Mouse (Mus musculus) lung, embryonic 16.5 days (tissue): ENCODE measurements around the gene Mthfd2. TPM values are rescaled to one million over a fixed set of nuclear protein-coding genes. Genes with fewer than 3 reads are reported as not detected.

Experiments
- ATAC-seq: fragments of 200-750 bp; cut with Nextera tagmentation; 2 replicates; pipeline ENCODE4 v1.8.0; 2017; ENCODE audit warnings: low read depth, mild to moderate bottlenecking, moderate library complexity
- H3K27ac ChIP-seq: fragments of 300-500 bp; sonication (generic); 2 replicates; pipeline ENCODE4 v1.5.1; 2014; ENCODE audit warnings: mild to moderate bottlenecking, control low read depth, low read length
- H3K27me3 ChIP-seq: fragments of 300-500 bp; sonication (generic); 2 replicates; pipeline ENCODE4 v1.6.1; 2014; ENCODE audit warnings: low read depth, low read length, mixed read lengths; ENCODE audit not compliant: control insufficient read depth, insufficient read depth
- H3K36me3 ChIP-seq: fragments of 300-500 bp; sonication (generic); 2 replicates; pipeline ENCODE4 v1.6.1; 2014; ENCODE audit warnings: low read length; ENCODE audit not compliant: control insufficient read depth, insufficient read depth
- H3K4me1 ChIP-seq: fragments of 300-500 bp; sonication (generic); replicated peaks from 2 replicates; pipeline ENCODE4 v1.6.1; 2014; ENCODE audit warnings: low read length, mixed read lengths; ENCODE audit not compliant: control insufficient read depth, insufficient read depth
- H3K4me2 ChIP-seq: fragments of 300-500 bp; sonication (generic); 2 replicates; pipeline ENCODE4 v1.6.1; 2014; ENCODE audit warnings: low read depth, low read length, control low read depth
- H3K4me3 ChIP-seq: fragments of 300-500 bp; sonication (generic); 2 replicates; pipeline ENCODE4 v1.5.1; 2014; ENCODE audit warnings: mild to moderate bottlenecking, low read length, control low read depth
- H3K9ac ChIP-seq: fragments of 300-500 bp; sonication (generic); 2 replicates; pipeline ENCODE4 v1.6.1; 2014; ENCODE audit warnings: low read length, control low read depth
- H3K9me3 ChIP-seq: fragments of 300-500 bp; sonication (generic); 2 replicates; pipeline ENCODE4 v1.6.1; 2016; ENCODE audit warnings: low read length; ENCODE audit not compliant: control insufficient read depth
- WGBS: fragments of 180-500 bp; shearing (Covaris S2); extraction: QIAGEN DNeasy Blood & Tissue Kit; methylation state at CpG from one replicate; pipeline ENCODE4 v1.1.7; 2014; 5-methylcytosine and 5-hydroxymethylcytosine counted together
- polyA plus RNA-seq: library from polyadenylated mRNA; unstranded; fragments of >200 nt; fragmentation: Nextera tagmentation; extraction: Ambion mirVana; gene quantifications from 2 replicates; pipeline ENCODE4 v1.2.1, GENCODE M21; 2015

The Mthfd2 gene
- polyA plus RNA-seq, 1 experiment from 2014 or later, result 27.4 TPM

GRCm38 (mm10) chr6:83354856-83355781 lies 29.4 kb upstream of the Mthfd2 start:
- no peak overlapping the region for H3K27ac ChIP-seq
- H3K9me3 ChIP-seq, result no peaks in the 10 kb centered on the region
- no peak for ATAC-seq
- no peak overlapping the region for H3K4me3 ChIP-seq
- H3K36me3 ChIP-seq, result peaks cover 21% of the 10 kb centered on the region
- H3K4me2 ChIP-seq, result no peak overlapping the region
- no peaks in the 10 kb centered on the region for H3K27me3 ChIP-seq
- H3K4me1 ChIP-seq, result peaks cover 2% of the 10 kb centered on the region
- no peak overlapping the region for H3K9ac ChIP-seq
- 88% methylated on average over 9 of the region's 9 CpGs for WGBS

- Histone ChIP-seq H3K36me3 (peaks cover 8% of the 10 kb centered on the region; the same call in 1 of the 2 replicates), H3K4me1 (peaks cover 11% of the 10 kb centered on the region), H3K27me3 (no peaks in the 10 kb centered on the region), H3K9ac (no peak overlapping the region), H3K4me3 (no peak overlapping the region), H3K27ac (no peak overlapping the region), H3K4me2 (no peak overlapping the region), H3K9me3 (no peaks in the 10 kb centered on the region)
- 90% methylated on average over 24 of the region's 24 CpGs for WGBS
- ATAC-seq, result no peak
These were observed 27.1 kb upstream of the Mthfd2 start for GRCm38 (mm10) chr6:83352666-83353410.

DNA sequence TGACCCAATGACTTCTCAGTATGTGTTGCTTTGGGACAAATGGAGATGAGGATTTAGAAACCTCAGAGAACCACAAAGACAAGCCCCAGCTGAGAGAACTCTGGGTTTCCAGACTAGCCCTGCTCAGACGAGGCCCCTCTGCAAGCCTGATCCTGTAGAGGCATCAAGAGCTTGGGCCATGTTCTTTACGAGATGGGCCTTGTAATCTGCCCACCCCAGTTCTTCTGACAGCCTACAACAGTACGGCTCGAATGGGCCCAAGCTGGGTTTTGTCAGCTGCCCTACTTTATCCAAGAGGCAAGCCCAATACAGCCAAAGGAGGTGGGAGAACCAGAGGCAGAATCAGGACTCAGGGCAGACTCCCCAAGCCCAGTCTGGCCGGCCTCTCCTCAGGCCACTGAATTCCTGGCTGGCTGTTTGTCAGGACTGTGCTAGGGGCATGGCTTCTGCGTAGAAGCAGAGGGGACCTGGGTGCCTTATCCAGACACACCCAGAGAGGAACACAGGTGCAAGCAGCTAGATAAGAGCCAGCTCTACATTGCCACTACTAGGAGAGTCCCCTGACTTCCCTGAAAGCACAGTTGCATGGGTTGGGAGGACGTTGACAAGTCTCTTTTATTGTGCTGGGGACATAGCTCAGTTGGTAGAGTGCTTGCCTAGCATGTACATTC lies 25.9 kb upstream of the Mthfd2 start:
- ATAC-seq, result no peak
- no peaks in the 10 kb centered on the region for H3K27me3 ChIP-seq

GRCm38 (mm10) chr6:83350851-83351405 lies 25.2 kb upstream of the Mthfd2 start:
- H3K9me3 ChIP-seq, result no peaks in the 10 kb centered on the region
- H3K4me3 ChIP-seq, result no peak overlapping the region
- H3K27ac ChIP-seq, result no peak overlapping the region
- ATAC-seq, result no peak
- H3K4me1 ChIP-seq, result peaks cover 11% of the 10 kb centered on the region
- H3K4me2 ChIP-seq, result no peak overlapping the region
- WGBS, result 83% methylated on average over 16 of the region's 16 CpGs
- H3K36me3 ChIP-seq, result peaks cover 8% of the 10 kb centered on the region; the same call in 1 of the 2 replicates
- no peaks in the 10 kb centered on the region for H3K27me3 ChIP-seq
- H3K9ac ChIP-seq, result no peak overlapping the region

More for the DNA sequence above, 25.9 kb upstream of the Mthfd2 start:
- Histone ChIP-seq H3K4me1 (peaks cover 11% of the 10 kb centered on the region), H3K27ac (no peak overlapping the region), H3K36me3 (peaks cover 8% of the 10 kb centered on the region; the same call in 1 of the 2 replicates), H3K4me2 (no peak overlapping the region), H3K4me3 (no peak overlapping the region), H3K9me3 (no peaks in the 10 kb centered on the region), H3K9ac (no peak overlapping the region)
- WGBS, result 81% methylated on average over 7 of the region's 7 CpGs

DNA sequence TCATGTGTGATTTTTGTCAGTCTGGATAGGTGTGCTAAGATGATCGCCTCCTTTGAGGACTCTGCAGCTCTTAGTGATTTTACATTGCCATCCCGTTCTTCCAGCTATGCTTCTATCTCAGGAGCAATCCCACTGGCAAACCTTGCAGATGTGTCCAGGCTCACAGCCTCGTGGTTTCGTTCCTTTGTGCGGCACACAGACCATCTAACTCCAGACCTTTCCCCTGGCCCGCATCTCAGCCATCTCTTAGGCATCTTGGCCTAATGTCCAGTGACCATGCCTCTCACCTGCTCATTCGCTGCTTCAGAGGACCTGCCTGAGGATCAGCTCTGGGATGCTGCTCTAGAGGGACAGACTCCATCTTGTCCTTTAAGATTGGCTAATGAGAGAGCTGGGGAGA lies 24.5 kb upstream of the Mthfd2 start:
- peaks cover 11% of the 10 kb centered on the region for H3K4me1 ChIP-seq
- H3K36me3 ChIP-seq, result peaks cover 8% of the 10 kb centered on the region; the same call in 1 of the 2 replicates
- WGBS, result 79% methylated on average over 7 of the region's 7 CpGs
- ATAC-seq, result no peak
- H3K9me3 ChIP-seq, result no peaks in the 10 kb centered on the region
- H3K27me3 ChIP-seq, result no peaks in the 10 kb centered on the region
- peak overlapping the region; percentile 77 for H3K4me2 ChIP-seq
- H3K27ac ChIP-seq, result no peak overlapping the region
- H3K4me3 ChIP-seq, result peak overlapping the region; percentile 76
- peak overlapping the region; percentile 86 for H3K9ac ChIP-seq

DNA sequence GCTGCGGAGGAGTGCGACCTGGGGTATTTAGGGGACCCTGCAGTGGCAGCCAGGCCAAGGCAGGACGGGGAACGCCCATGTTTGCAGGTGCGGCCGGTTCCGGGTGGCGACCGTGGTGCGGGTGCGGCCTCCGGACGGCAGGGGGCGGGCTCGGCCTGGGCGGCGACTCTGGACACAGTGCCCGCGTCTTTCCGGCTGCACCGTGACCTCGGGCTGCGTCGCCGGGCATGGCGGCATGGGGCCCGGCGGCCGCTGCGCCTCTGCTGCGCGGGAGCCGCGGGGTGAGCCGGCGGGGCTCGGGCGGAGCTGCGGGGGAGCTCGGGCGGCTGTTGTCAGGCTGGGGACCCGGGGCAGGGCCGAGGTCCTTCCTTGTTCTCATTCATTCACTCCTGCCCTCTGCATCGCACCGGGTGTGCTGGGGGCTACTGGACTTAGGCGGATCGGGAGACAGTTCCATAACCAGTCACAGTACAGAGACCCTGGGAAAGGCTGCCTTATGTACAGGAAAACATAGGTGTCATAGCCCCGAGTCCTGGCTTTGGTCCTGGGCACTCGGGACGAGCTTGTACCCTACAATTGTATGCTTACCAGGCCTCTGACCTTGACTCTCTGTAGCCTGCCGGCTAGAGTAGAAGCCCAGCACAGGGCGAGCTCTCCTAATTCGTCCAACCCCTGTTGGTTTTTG lies 23.7 kb upstream of the Mthfd2 start:
- peaks cover 8% of the 10 kb centered on the region; the same call in 1 of the 2 replicates for H3K36me3 ChIP-seq
- peak; percentile 94 for ATAC-seq
- no peaks in the 10 kb centered on the region for H3K27me3 ChIP-seq
- no peaks in the 10 kb centered on the region for H3K9me3 ChIP-seq
- H3K27ac ChIP-seq, result no peak overlapping the region
- peaks cover 11% of the 10 kb centered on the region for H3K4me1 ChIP-seq
- peak overlapping the region; percentile 77 for H3K4me2 ChIP-seq
- peak overlapping the region; percentile 76 for H3K4me3 ChIP-seq
- 0% methylated on average over 40 of the region's 53 CpGs for WGBS
- H3K9ac ChIP-seq, result peak overlapping the region; percentile 86

DNA sequence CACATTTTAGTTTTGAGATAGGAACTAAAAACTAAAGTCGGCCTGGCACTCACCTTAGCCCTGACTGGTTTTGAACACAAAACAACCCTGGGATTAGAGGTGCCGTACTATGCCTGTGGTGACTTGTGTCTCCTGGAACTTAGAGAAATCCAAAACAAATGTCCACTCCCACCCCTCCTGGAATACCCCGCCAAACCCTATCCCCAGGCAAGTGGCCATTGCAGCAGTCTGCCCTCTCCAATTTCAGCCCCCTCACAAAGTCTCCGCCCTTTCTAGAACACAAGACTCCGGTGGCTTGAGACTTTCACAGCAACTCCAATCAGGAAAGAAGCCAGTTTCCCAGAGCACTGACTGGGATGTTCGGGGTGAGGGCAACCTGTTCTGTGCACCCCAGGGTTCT lies 23.2 kb upstream of the Mthfd2 start, which contains the start of gene Bola3:
Gene Bola3, plus strand, starts transcription at position 275 of the 400 bp plus-strand sequence.
- peak within 1 kb of the TSS; percentile 76 for H3K4me3 ChIP-seq
- H3K9me3 ChIP-seq, result no peaks in the 10 kb centered on the region
- peak; percentile 43; the same call in 1 of the 2 replicates for ATAC-seq
- no peak within 1 kb of the TSS for H3K27ac ChIP-seq
- peak within 1 kb of the TSS; percentile 86 for H3K9ac ChIP-seq
- H3K4me1 ChIP-seq, result peaks cover 11% of the 10 kb centered on the region
- H3K27me3 ChIP-seq, result no peaks in the 10 kb centered on the region
- H3K36me3 ChIP-seq, result peaks cover 4% of the 10 kb centered on the region; the same call in 1 of the 2 replicates
- H3K4me2 ChIP-seq, result peak within 1 kb of the TSS; percentile 77
- 33% methylated on average over 6 of the region's 6 CpGs for WGBS

DNA sequence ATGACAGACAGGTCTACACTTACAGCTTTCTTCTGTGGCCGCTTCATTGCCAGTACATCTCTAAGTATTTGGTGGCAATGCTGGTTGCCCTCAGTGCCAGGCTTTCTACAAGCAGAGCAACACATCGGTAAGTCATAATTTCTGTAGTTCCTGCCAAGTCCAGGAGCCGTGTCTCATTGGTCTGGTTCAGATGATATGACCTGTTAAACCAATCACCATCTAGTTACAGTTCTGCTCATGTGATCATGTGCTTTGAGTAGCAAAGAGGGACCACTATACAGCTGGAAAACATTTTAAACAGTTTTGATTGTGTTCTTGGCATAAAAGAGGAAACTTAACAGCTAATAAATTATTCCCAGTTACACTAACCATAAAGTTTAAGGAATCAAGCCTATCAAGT lies 22.2 kb upstream of the Mthfd2 start:
- no peaks in the 10 kb centered on the region for H3K9me3 ChIP-seq
- H3K36me3 ChIP-seq, result peaks cover 2% of the 10 kb centered on the region
- H3K27me3 ChIP-seq, result no peaks in the 10 kb centered on the region
- H3K4me2 ChIP-seq, result no peak overlapping the region
- H3K9ac ChIP-seq, result no peak overlapping the region
- H3K27ac ChIP-seq, result no peak overlapping the region
- WGBS, result 53% methylated on average over 3 of the region's 3 CpGs
- ATAC-seq, result peak; percentile 79
- no peak overlapping the region for H3K4me3 ChIP-seq
- H3K4me1 ChIP-seq, result peaks cover 11% of the 10 kb centered on the region
